In the genomic region with DNA sequence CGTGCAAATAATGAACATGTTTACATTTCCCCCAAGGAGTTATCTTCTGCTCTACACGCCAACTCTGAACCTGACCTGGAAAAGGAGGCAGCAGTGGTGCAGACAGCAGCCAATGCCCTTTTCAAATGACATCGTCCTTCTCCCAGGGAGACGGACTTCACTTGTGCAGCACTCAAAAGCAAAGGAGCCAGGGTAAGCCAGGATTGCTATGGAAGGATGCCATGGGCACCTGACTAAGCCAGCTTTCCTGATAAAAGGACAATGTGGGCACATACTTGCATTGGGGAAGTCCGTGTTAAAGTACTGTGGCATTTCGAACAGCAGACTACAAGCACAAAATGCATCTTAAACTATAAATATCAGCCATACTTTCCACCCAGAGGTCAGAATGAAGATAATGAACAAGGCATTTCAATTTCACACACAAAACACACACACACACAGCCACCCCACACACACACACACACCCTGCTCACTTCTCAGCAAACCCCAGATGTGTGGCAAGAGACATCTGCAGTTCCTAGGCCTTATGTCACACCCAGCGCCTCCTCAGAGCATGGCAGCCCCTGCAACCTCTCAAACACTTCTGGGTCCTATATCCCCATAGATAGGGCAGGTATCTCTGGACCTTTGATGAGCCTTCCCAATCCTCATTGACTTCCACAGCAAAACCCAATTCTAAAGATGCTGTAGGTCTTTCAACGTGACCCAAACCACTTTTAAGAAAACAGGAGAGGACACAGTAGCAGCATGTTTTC, we compare ENCODE assay signal across 8 mouse cellular contexts. TPM values are rescaled to one million over a fixed set of nuclear protein-coding genes. Genes with fewer than 3 reads are reported as not detected.
A peak's percentile ranks its signal among the peaks of the same experiment; 100 is the strongest.
DNase-seq lines count a peak whose midpoint lies in the region; ATAC-seq and TF ChIP-seq lines count a peak whose summit lies in the region.

No protein-coding gene starts in this region.

- no peaks in the 10 kb centered on the region for H3K9me3 ChIP-seq in limb, embryonic 14.5 days (ENCODE audit: control insufficient read depth, low read length)
- no peaks in the 10 kb centered on the region for H3K9me3 ChIP-seq in neural tube, embryonic 15.5 days (replicated peaks)

- no peak for ATAC-seq in limb, embryonic 14.5 days (ENCODE audit: low FRiP score, low read depth)
- ATAC-seq in neural tube, embryonic 15.5 days (ENCODE audit: low FRiP score): no peak

- 7% methylated on average over 8 of the region's 8 CpGs for WGBS in cerebellum, adult 2 months
- WGBS in limb, embryonic 14.5 days: 39% methylated on average over 8 of the region's 8 CpGs
- WGBS in neural tube, embryonic 15.5 days: 25% methylated on average over 8 of the region's 8 CpGs

- no peak for TF ChIP-seq CTCF in cerebellum, adult 2 months (IDR thresholded peaks at IDR 0.05; ENCODE audit: borderline replicate concordance, insufficient read depth, low read depth, low read length)

- DNase-seq in cerebellum, adult 2 months: peak; percentile 59 to 72
- no peak for DNase-seq in cerebellum, postnatal 4 days (ENCODE audit: low spot score in 2 of 2)
- DNase-seq in brain, adult 2 months (ENCODE audit: low read depth, low spot score): peak; percentile 69
- DNase-seq in heart, adult 9 months (ENCODE audit: low spot score in 2 of 2): peak; percentile 35 to 63
- DNase-seq in limb, embryonic 14.5 days (ENCODE audit: low spot score): no peak
- DNase-seq in frontal cortex, postnatal 36 days (ENCODE audit: low spot score in 2 of 2): no peak
- DNase-seq in urinary bladder, postnatal 14 days (ENCODE audit: low spot score): no peak

- no peaks in the 10 kb centered on the region for H3K27me3 ChIP-seq in cerebellum, adult 2 months (ENCODE audit: control insufficient read depth, insufficient read depth, low read length)
- H3K27me3 ChIP-seq in limb, embryonic 14.5 days (ENCODE audit: control insufficient read depth, insufficient read depth, low read length): no peaks in the 10 kb centered on the region
- H3K27me3 ChIP-seq in neural tube, embryonic 15.5 days (replicated peaks): no peaks in the 10 kb centered on the region

- H3K4me1 ChIP-seq in cerebellum, adult 2 months (ENCODE audit: control insufficient read depth, insufficient read depth, low read length): peaks cover 42% of the 10 kb centered on the region
- peaks cover 22% of the 10 kb centered on the region for H3K4me1 ChIP-seq in limb, embryonic 14.5 days (ENCODE audit: control insufficient read depth, insufficient read depth, low read length)
- peaks cover 68% of the 10 kb centered on the region for H3K4me1 ChIP-seq in neural tube, embryonic 15.5 days

- TF ChIP-seq POLR2A in cerebellum, adult 2 months (IDR thresholded peaks at IDR 0.05; ENCODE audit: borderline replicate concordance, insufficient read depth, low read length): no peak
- no peak for TF ChIP-seq POLR2A in limb, embryonic 14.5 days (IDR thresholded peaks at IDR 0.05; ENCODE audit: borderline replicate concordance, extremely low read depth, insufficient read depth, insufficient read length)

- peak overlapping the region; percentile 93 for H3K4me2 ChIP-seq in limb, embryonic 14.5 days (replicated peaks; ENCODE audit: low read depth, low read length, severe bottlenecking)
- H3K4me2 ChIP-seq in neural tube, embryonic 15.5 days: peak overlapping the region; percentile 97

- H3K9ac ChIP-seq in limb, embryonic 14.5 days (ENCODE audit: low read depth, low read length, severe bottlenecking): peak overlapping the region; percentile 64; the same call in 1 of the 2 replicates
- peak overlapping the region; percentile 78 for H3K9ac ChIP-seq in neural tube, embryonic 15.5 days (replicated peaks)

- no peak overlapping the region for H3K27ac ChIP-seq in cerebellum, adult 2 months (ENCODE audit: insufficient read depth, low read length)
- H3K27ac ChIP-seq in limb, embryonic 14.5 days (replicated peaks; ENCODE audit: low read depth, low read length): no peak overlapping the region
- H3K27ac ChIP-seq in neural tube, embryonic 15.5 days (replicated peaks): no peak overlapping the region

- peak overlapping the region; percentile 61 for H3K4me3 ChIP-seq in cerebellum, adult 2 months (replicated peaks; ENCODE audit: insufficient read depth, low read depth, low read length)
- peak overlapping the region; percentile 58 for H3K4me3 ChIP-seq in limb, embryonic 14.5 days (replicated peaks; ENCODE audit: low read length)
- H3K4me3 ChIP-seq in neural tube, embryonic 15.5 days (replicated peaks): peak overlapping the region; percentile 90

- H3K36me3 ChIP-seq in limb, embryonic 14.5 days (ENCODE audit: control insufficient read depth, insufficient read depth, low read length): no peaks in the 10 kb centered on the region
- no peaks in the 10 kb centered on the region for H3K36me3 ChIP-seq in neural tube, embryonic 15.5 days

RNA-seq across cellular contexts. Expression of gene Taf4, which starts 2.4 kb away (rescaled TPM):
- polyA plus RNA-seq in cerebellum, adult 2 months (2012; rRNA removed): 15.2 TPM in 2 replicates
- polyA plus RNA-seq in limb, embryonic 14.5 days (2012; rRNA removed): 15.2 and 17.6 TPM in 2 replicates
- polyA plus RNA-seq in limb, embryonic 14.5 days (2014; fragmentation: Nextera tagmentation; extraction: Ambion mirVana): 3.9 and 4.4 TPM in 2 replicates
- 3.1 and 3.2 TPM in 2 replicates for polyA plus RNA-seq in neural tube, embryonic 15.5 days (2015; fragmentation: Nextera tagmentation; extraction: Ambion mirVana)

RNA-seq across cellular contexts. Expression of gene Lsm14b, which starts 50.7 kb away (rescaled TPM):
- polyA plus RNA-seq in cerebellum, adult 2 months (2012; rRNA removed): 77.3 and 79.3 TPM in 2 replicates
- polyA plus RNA-seq in limb, embryonic 14.5 days (2012; rRNA removed): 69.1 and 75.6 TPM in 2 replicates
- polyA plus RNA-seq in limb, embryonic 14.5 days (2014; fragmentation: Nextera tagmentation; extraction: Ambion mirVana): 7.7 and 7.8 TPM in 2 replicates
- polyA plus RNA-seq in neural tube, embryonic 15.5 days (2015; fragmentation: Nextera tagmentation; extraction: Ambion mirVana): 16.4 and 24.0 TPM in 2 replicates

Comparison
In these comparisons a context has a peak if more than half of its experiments do, and no peak if none do; other contexts are left out.
1. DNase-seq: peak in cerebellum, adult 2 months (2 of 2), brain, adult 2 months (single experiment) and heart, adult 9 months (2 of 2); none in cerebellum, postnatal 4 days (0 of 2), limb, embryonic 14.5 days (single experiment), frontal cortex, postnatal 36 days (0 of 2) and urinary bladder, postnatal 14 days (single experiment).
2. Peak in every context shown above with its lines, with median percentiles within 50 percentile points of each other: H3K4me3 ChIP-seq.